Mouse (Mus musculus) monocyte, adult 2 months (primary cell): ENCODE measurements around the gene Trmt1.

Experiments used
- DNase-seq, 2 experiments: peaks; one replicate each; pipeline ENCODE4 v3.0.0; 2022; ENCODE audit warnings: low spot score in 2 of 2, low read depth in 1 of 2

Trmt1 gene

DNA sequence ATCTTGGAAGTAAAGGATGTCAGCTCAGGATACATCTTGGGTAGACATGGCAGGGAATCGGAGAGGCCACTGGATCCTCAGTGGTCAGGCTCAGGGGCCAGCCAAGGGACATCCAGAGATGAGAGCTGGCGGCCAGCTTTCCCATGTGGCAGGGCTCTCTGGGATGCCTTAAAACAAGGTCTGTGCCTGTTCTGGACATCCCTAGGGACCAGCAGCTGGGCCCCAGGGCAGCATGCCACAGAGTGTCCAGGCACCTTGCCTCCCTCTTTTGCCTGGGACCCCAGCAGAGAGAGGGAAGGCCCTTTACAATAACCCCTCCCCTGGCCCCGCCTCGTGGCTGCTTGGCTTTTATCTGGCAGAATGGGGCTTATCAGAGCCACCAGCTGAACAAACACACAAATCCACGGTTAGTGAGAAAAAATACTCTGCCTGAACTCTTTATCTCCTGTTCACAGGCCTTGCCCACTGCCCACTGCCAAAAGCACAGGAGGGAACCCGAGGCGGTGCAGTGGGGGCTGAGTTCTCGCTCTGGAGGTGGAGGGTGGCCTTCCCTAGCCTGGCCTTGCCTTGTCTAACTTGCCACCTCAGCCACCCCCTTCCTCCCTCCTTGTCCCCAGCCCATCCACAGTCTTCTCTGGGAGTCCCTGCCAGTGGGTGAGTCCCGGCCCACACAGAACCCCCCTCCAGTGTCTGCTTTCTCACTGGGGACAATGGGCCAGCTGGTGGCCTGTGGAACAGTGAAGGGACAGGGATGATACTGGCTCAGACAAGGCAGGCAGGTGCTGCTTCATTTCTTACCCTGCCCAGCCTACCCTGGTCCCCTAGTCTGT, 44.6 kb downstream of the Trmt1 start:
- DNase-seq = no peak

DNA sequence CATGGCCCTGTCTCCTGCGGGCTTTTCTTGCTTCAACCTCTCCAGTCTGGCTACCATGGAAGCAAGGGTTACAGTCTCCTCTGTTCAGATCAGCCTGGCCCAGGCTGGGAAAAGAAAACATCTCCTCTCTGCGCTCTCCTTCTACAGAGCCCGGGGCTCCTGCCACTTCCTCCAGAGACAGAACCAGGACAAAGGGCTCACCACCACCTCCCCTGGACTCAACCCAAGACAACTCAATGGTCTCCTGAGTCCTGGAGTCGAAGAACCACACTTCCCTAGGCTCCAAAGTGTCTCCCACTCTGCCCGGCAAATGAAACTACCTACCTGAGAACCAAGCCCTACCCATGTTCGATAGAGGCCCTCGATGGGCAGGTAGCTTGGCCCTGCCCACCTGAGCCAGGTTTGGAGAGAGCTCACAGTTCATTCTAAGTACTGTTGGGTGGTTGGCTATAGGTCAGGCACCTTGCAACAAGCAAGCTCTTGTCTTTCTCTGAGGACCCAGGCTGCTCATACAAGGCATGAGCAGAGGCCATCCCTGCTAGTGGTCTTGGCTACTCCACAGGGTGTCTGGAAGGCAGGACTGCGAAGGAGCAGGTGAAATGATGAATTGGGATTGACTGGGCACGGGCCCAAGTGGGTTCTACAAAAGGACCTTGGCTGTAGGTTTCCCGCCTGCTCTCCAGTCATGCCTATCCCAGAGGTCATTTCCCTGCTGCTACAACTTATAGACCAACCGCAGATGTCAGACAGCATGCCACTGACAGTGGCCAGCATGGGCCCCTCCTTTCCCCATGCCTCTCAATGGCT, 45.5 kb downstream of the Trmt1 start:
- DNase-seq = no peak

DNA sequence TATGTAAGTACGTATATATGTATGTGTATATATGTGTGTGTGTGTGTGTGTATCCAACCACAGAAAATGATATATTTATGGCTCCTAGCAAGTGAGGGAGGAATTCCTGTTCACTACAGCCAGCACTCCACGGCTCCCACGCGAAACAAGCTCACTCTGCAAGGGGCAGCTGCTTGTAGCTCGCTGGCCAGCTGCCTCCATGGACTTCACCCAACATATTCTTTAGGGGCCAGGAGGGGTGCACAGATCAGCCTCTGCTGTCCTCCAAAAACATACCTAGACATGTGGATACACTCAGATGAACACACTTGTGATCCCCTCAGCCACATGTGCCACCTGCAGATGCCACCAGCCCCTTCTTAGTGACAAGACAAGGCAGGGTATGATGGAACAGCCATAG, 46.4 kb downstream of the Trmt1 start:
- no peak for DNase-seq

DNA sequence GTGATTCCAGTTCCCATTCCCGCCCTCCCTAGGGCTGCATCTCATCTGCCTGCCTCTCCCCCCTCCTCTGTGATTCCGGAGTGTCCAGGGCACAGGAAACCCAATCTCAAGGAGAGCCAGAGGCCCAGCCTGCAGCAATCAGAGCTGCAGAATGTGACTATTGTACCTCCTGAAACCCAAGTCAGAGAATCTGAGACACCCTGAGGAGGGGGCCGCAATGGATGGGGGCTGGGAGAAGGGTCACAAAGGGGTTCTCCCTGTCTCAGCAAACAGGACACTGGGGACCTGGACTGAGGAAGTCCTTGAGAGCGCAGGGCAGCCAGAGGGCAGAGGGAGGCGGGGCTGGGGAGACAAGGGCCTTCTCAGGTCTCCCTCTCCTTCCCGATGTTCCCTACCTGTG, 46.9 kb downstream of the Trmt1 start:
- no peak for DNase-seq

DNA sequence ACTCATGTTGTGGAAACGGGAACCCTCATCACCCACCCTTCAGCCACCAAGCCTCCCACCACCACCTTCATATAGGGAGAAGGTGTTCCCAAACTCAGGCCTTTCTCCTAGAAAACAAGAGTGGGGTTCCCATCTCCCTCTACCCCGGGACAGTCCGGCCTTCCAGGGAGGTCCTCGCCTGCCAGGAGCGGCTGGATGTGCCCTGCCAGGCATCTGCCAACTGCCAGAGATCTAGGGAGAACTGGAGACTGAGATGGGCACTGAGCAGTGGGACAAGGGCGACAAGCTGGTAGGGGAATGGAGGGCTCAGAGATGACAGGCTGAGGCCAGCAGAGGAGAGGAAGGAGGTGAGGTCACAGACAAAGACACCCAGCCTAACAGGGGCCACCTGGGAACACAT, 47.9 kb downstream of the Trmt1 start:
- no peak for DNase-seq

DNA sequence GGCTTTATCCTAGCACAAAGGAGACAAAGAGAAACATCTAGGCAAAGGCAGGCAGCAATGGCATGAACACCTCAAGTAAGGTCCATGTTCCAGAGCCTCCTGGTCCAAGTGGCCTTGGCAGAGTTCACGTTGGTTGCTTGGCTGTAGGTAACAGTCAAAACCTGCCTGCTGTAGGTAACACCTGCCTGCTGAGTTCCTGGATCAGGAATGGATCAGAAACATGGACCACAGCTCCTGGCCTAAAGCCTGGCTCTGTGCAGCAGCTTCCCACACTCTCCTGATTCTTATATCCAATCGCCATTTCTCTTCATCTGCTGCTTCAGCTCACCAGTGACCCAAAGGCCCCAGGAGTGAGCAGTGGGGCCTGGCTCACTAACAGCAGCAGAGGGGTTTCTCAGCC, 48.6 kb downstream of the Trmt1 start:
- DNase-seq = no peak

DNA sequence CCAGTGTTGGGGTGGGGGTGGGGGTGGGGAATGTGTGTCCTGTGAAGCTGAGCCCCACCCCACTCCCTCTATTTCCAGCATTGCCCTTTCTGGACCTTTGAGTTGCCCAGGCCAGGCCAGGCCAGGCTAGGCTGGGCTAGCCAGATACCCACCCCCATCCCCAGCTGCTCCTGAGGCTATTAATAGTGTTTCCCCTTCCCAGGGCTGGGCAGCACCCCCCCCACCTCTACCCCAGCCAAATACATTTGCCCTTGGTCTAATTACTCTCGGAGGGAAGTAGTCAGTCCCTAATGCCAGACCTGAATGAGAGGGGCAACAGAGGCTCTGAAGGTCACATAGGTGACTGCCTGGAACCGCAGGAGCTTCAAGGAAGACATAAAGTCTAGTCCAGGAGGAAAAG, 49.5 kb downstream of the Trmt1 start:
- DNase-seq = no peak

DNA sequence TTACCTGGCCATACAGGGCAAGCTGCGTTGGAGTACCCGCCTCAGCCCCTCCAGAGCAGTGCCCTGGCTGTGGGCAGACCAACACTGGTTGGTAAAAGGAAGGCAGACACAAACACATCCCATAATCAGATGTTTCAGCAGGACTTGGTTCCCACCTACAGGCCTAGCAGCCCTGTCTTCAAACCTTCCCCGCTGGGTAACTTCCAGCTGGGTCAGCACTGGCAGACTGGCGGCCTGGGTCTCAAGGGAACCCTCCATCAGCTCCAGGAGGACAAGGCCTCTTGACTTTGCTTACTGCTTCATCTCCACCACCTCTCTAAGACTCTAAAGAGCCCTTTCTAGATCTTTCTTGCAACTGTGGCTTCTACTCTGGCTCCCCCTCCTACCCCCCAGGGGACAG, 50.4 kb downstream of the Trmt1 start:
- DNase-seq = no peak

DNA sequence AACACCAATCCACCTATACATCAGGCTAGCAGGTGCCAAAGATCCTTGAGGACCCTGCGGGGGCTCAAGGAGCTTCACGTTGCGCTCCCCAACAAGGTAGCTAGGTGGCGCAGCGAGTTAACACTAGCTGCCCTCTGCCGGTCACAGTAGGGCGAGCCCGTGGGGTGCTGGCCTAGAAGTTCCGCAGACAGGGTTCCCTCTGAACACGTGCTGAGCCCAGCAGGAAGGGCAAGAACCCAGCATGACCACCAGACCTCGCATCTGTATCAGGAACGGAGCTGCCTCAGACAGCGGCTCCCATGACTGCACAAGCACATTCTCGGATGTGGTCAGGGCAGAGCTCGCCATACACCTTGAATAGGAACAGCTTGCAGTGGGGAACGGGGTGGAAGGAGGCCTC, 51.5 kb downstream of the Trmt1 start:
- DNase-seq = peak; percentile 45 to 78

DNA sequence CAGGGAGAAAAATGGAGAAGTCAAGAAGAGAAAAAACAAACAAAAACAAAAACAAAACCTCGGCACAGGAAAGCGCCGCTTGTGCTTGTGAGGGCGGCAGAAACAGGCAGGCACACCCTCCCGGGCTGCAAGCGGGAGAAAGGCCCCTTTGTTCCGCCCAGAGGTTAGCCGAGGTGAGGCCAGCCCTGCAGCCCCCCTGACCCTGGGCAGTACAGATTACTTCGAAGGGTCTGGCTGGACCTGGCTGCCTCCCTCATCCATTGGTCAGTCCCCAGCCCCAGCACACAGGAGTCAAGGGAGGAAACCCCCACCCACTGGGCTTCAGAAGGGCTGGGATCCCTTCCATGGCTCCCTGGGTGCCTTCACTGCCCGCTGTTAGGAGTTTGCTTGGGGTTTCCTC, 52.2 kb downstream of the Trmt1 start:
- no peak for DNase-seq

DNA sequence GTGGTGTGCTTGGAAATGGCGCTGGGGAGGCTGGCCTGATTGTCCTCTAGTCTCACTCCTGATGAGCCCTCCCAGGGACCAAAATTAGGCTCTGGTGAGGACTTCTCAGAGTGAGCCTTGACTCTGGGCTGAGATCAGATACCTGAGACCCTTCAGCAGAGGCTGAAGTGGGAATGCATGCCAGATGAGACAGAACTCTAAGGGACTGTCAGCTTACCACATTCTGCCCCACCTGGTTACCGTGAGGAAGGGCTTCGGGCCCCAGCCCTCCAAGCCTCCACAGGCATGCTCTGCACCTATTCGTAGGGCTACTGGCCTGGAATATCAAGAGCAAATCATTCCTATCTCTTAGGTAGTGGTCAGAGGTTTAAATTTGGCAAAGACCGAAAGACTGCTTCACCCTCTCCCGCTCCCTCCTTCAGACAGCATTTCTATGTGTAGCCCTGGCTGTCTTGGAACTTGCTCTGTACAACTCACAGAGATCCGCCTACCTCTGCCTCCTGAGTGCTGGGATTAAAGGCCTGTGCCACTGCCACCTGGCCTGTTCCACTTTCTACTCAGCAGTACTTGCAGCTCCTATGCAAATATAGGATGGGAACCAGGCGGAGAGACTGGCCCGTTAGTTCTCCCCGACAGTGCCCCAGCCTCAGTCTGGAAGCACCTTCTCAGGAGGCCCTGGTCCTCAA, 52.8 kb downstream of the Trmt1 start:
- no peak for DNase-seq

DNA sequence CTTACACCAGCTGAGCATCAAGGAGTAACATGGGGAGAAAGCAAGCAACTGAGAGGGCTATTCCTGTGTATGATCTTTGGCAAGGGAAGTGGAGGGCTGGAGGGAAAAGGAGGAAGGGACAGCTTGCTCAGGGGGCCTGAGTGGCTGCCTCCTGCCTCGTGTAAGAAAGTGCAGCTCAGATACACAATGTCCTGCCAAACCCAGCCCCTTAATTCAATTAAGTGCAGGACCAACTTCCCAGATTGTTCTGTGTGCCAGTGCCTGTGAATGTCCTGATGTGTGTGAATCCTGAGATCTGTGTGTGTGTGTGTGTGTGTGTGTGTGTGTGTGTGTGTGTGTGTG, 53.3 kb downstream of the Trmt1 start:
- no peak for DNase-seq

DNA sequence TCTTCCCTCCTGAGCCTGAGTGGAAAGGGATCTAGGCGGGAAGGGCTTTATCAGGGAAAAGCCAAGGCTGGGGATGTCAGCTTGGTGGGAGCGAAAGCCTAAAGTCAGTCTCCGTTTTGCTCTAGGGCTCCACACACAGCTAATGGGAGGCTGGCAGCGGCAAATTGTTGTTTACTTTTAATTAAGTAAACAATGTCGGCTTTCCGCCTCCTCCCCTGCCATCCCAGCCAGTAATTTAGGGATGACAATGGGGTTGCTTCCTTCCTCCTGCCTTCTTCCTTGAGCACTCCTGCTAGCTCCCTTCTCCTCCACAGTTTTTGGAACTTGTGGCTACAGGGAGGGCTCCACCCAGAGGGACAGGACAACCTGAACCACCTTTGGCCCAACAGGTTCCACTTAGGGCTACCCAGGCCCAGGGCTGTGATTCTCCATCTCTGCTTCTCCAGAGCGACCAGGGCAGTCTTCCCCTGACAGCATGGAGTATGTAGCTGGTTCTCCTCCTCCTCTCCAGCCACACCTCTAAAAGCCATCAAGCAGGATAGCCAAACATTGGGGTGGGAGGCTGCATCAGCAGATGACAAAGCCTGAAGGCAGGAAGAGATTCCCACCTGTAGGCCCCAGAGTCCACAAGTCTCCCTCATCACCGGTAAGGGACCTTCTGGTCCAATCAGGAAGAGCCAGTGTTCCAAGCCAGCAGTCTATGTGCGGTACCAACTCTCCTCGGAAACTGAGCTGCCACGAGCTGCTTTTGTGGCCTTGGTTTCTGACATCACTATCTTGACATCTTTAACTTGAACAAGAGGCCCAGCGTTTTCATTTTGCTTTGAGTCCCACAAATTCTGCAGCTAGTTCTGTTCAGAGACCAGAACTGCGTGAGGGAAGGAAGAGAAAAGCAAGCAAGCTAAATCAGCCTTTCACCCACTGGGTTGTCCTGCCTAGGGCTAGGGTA, 55.1 kb downstream of the Trmt1 start:
- DNase-seq = no peak

DNA sequence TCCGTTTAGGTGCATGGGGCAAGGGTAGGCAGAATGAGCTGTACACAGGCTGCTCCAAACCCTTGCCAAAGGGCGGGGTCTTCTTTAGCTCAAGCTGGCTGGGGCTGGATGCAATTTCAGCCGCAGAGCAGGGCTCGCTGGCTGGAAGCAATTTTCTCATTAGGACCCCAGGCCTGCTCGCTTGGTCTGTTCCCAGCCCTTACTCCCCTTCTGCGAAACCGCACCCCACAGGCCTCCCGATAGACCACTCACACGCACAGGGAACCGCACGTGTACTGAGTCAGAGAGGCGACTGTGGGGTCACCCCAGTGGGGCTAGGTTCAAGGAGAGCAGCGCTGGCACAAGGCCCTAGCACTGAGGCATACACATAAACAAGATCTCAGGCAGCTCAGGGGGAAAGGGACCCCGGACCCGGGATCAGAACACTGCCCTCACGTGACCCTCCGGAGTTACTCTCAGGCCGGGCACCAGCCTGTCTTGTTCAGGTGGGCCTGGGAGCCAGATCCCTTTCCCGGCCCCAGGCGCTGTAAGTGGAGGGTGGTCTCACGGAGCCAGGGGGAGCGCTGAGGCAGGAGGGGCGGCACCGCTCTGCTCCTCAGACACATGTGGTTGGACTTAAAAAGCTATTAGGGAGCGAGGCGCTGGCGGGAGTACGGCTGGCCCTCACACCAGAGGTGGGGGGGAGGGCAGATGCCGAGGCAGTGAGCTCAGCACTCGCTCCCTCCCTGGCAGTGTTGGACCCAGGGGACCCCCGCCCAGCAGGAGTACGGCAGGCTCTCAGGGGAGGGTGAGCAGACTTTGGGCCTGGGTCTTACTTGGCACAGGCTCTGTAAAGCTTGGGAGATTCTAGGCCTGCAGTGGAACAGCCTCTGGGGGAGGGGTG, 56.3 kb downstream of the Trmt1 start:
- DNase-seq = no peak

DNA sequence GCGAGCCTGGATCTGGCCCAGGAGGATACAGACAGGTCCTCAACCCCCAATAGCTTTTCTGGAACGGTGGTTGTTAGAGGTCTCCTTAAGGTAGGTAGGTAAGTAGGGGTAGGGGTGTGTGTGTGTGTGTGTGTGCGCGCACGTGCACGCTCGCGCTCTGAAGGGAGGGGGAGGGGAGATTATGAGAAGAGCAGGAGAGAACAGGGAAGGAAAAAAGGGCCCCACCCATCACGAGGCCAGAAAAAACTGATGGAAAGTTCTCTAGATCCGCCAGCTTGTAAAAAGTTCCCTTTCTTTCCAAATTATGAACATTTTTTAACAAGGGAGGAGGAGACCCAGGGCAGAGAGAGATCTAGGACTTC, 56.9 kb downstream of the Trmt1 start:
- no peak for DNase-seq

DNA sequence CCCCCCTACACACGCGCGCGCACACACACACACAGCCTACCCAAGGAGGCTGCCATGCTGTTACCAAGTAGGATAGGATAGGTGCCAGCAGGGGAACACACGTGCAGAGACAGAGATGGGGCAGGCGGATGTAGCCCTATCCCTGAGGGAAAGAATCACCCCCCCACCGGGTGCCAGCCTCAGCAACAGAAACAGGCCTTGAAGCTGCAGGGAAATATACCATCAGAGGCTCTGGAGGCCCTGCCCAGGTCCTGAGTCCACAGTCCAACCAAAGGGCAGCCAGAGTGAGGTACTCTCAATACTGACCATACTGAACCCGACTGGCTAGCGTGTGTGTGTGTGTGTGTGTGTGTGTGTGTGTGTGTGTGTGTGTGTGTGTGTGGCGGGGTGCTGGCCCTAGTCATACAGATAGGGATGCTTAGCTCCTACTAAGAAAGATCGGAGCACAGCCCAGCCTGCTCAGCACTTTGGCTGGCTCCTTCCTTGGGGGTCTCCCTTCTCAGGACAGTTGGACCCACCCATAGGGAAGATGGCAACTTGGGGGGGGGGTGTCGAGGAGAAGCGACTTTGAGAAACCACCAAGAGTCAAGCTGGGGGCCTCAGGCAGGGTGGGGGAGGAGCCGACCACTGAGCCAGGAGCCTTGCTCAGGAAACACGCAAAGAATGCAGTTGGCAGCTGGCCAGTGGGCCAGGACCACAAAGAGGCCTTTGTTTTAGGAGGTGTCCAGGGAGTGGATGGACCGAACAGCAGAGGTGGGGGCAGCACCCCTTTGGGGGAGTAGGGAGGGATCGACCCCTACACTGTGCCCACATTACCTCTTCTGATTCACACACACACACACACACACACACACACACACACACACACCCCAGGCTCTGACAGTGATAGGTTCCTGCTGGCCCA, 57.7 kb downstream of the Trmt1 start:
- DNase-seq = no peak

DNA sequence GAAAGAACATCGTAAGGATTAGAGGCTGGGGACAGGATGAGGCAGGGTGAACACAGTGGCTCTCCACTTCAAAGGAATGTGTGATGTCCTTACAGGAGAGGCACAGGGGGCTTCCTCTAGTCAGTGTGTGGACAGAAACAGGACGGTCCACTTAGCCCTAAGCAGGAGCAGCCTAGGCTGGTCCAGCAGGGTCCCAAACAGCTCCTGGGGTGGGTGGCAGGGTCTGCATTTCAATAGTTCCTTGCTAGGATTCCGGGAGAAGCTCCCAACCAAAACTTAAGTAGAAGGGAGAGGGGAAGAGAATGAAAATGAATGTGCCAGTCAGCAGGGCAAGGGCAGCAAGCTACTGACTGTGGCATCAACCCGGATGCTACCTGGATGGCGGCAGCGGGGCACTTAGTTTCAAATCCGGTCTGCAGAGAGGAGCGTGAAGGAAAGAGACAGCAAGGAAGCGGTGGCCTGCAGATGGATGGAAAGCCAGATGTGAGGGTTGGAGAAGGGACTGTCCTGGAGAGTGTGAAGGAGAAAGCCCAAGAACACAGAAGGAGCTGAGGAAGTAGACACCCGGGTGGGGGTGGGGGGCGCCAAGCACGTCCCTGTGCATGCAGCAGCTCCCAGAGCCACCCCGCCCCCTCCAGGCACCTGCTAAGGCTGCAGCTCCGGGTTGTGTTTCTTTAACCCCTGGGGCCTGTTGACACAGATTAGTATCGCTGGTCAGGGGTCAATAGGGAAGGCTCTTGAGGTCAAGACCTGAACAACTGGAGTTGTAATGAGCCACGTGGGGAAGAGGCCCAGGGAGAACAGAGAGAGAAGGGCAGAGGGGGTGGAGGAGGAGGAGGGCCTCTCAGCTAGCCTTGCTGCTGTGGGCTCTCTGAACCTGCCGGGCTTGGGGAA, 59.2 kb downstream of the Trmt1 start:
- DNase-seq = no peak
